Mouse (Mus musculus) kidney, adult 9 months (tissue): ENCODE data around the gene Ccdc73.
"Not testable (repeated sequence)": the region's sequence is repeated elsewhere in the genome, so short reads cannot be mapped to it uniquely, and the experiment has no call there.

ENCODE experiments used
- DNase-seq: peaks from one replicate; pipeline ENCODE4 v3.0.0; 2022

Gene Ccdc73

GRCm38 (mm10) chr2:104867282-104867855 is at the start of gene Ccdc73:
TSS of gene Ccdc73 (plus strand) at chr2:104867805.
- DNase-seq, result no peak

GRCm38 (mm10) chr2:104818763-104819162 is 48.8 kb upstream of the Ccdc73 start:
- not testable (repeated sequence) for DNase-seq

DNA sequence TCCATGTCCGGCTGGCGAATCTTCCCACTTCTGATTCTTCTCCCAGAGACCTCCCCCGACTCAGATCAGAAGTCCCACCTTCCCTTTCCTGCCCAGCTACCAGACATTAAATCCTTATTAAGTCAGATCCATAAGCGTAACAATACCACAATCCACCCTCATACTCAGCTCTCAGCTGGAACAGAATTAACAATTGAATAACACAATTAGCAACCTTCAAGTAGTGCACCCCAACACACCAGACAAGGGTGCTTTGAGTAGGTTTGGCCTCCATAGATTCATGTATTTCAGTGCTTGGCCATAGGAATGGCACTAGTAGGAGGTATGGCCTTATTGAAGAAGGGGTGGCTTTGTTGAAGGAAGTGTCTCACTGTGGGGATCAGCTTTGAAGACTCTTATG is 41.4 kb upstream of the Ccdc73 start:
- DNase-seq, result no peak

GRCm38 (mm10) chr2:104832486-104832885 is 35.1 kb upstream of the Ccdc73 start:
- no peak for DNase-seq

GRCm38 (mm10) chr2:104840974-104841373 is 26.6 kb upstream of the Ccdc73 start:
- DNase-seq, result no peak

DNA sequence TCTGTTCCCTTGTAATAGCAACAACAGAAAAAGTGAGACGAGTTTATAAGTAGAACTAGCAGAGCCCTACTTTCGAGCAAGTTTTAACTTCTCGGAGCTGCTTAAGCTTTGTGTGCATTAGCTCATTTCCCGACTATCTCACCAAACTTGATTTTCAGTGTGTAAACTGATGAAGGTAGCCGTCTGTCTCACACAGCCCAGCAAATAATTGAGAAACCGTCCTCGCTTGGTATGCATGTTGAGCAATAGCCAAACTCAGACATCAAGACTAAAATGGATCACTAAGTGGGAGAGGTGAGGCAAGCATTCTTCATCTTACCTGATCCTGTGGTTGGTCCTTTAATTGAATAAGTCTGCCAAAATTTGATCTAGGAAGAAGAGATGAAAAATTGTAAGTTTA is 25.9 kb upstream of the Ccdc73 start:
- no peak for DNase-seq

DNA sequence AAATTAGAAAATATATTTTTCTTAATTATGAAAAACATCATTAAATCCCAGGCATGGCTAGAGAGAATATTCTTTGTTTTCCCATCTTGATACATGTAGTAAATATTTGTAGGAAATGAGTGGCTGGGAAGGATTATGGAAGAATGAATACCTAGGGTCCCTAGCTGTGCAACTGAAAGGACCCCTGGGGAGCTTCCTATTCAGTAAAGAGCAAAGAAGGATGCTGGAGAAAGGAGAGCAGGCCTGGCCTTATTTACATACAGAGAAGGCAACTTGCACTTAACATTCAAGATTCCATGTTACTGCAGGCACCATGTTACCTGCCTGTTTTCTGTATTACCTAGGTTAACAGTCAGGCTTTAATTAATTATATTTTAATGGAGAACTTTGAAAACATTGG is 25.0 kb upstream of the Ccdc73 start:
- DNase-seq, result no peak

DNA sequence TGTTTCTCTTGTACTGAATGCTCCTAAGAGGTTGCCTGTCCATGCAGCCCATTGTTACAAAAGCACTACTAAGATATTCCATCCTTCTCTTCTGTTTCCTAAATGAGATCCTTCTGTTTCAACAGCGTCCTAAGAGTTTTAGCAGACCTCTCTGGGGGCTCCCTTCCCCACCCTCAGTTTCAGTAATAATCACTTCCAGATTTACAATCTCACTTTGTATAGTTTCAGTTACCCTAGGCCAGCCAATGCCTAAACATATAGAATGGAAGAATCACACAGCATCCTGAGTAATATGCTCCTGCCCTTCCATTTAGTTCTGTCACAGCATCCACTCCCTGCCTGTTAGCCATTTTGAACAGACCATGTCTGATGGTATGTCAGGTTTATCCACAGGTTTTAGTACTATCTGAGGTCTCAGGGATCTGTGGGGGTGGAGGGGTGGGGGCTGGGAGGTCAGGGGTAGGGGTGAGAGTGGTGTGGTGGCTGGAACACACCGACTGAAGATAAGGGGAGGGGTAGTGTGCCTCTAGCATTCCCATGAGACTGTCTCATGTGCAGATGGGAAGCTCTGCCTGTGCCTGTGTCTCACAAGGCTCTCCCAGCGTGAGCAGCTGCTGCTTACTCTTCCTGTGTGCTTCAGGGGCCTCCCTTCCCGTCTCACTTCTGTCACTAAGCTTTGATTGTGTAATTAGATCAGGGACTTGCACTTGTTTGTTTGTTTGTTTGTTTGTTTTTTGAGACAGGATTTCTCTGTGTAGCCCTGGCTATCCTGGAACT is 20.8 kb upstream of the Ccdc73 start:
- DNase-seq, result no peak

DNA sequence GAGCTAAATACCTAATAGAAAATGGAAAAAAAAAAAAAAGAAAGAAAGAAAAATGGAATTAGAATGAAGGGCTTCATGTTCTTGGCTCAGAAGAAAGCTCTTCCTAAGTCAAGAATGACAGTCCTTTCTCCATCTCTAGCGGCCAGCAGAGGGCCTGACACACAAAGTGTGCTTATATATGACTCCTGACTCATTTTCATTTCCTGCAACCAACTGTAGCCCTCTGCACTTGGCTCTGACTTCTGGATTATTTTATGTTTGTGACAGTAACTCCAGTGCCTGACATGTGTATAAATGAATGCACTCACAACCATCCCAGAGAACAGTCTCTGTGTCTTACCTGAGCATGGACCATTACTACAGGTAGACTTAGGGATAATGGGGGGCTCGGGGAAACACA is 20.0 kb upstream of the Ccdc73 start:
- peak; percentile 50 for DNase-seq

GRCm38 (mm10) chr2:104848235-104849161 is 19.1 kb upstream of the Ccdc73 start:
- peak; percentile 16 for DNase-seq

GRCm38 (mm10) chr2:104849276-104849990 is 18.2 kb upstream of the Ccdc73 start, which contains the start of gene Prrg4:
TSS of gene Prrg4 (minus strand) at chr2:104849876.
- DNase-seq, result peak; percentile 84

DNA sequence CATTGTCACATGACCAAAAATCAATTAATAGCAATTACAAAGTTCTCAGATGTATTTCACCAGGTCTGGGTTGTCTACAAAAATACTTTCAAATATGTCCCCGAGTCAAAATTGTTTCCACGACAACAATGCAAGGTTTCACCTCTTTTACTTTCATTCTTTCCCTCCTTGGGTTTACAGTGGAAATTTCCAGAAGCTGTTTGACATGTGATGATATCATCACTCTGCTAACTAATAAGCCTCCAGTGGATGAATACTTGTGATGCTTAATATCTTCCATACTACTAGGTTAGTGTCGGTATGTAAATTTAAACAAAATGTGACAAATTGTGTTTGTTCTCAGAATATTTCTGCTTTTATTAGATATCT is 17.6 kb upstream of the Ccdc73 start:
- DNase-seq, result no peak

DNA sequence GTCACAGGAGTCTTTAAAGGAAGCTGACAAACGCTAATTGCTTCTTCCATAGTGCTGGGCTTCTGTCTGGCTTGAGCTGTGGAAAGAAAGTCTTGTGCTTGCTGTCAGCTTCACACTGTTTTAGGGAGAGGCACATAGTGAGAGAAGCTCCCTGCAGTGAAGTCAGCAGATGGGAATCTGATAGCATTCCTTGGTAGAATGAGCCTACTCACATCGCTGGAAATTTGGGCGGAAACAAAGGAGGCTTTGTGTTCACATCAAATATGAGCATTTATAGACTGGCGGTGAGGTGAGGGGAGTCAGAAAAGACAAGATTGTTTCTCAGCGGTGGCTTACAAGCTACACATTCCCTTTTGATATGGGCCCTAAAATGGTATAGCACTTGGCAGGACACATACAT is 15.9 kb upstream of the Ccdc73 start:
- no peak for DNase-seq

- DNase-seq, result no peak
These were observed 15.1 kb upstream of the Ccdc73 start for GRCm38 (mm10) chr2:104852546-104852945.

DNA sequence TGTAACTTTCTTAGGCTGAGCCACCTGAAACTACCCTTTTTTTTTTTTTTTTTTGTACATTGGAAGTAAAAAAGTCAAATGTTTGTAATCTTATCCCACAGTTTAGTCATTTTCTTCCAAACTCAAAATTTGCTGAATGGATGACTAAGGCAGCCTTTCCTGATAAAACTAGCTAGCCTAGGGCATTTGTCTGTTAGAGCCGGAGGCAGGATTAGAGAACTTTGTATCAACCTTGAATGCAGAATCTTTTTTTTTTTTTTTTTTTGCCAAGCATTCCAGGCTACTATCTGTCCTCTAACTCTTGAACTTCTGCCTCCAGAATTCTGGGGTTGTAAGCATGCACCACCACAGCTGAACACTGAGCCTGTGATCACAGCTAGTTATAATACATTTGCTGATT is 12.8 kb upstream of the Ccdc73 start:
- DNase-seq, result no peak

GRCm38 (mm10) chr2:104855732-104856131 is 11.9 kb upstream of the Ccdc73 start:
- no peak for DNase-seq

DNA sequence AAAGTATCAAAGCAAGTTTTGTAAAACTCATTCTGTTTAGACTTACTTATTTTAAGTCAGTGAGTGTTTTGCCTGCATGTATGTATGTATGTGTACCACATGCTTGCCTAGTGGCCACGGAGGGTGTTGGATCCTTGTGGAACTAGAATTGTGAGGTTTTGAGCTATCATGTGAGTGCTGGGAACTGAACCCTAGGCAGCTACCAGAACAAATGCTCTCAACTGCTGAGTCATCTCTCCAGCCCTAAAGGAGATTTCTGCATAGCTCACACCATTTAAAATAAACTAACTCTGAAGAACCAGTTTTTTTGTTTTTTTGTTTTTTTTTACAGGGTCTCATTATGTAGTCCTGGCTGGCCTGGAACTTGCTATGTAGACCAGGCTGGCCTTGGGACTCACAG is 11.4 kb upstream of the Ccdc73 start:
- no peak for DNase-seq

GRCm38 (mm10) chr2:104858083-104858482 is 9.5 kb upstream of the Ccdc73 start:
- not testable (repeated sequence) for DNase-seq

GRCm38 (mm10) chr2:104859060-104859459 is 8.5 kb upstream of the Ccdc73 start:
- peak; percentile 68 for DNase-seq

DNA sequence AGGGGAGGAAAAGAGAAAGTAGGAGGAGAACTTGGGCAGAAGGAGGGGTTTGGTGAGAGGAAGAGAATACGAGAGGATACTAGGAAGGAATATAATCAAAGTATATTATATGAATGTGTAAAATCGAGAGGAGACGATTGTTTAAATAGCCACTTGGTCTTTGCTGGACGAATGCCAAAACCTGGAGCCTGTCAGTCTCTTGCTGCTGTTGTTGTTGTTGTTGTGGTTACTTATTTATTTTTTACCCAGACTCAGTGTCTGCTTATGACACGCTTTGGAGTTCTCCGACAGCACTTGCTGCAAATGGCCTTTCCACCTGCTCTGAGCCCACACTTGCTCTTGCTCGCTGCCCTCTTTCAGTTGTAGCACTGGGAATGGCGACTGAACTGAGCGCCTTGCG is 7.2 kb upstream of the Ccdc73 start:
- DNase-seq, result peak; percentile 73

DNA sequence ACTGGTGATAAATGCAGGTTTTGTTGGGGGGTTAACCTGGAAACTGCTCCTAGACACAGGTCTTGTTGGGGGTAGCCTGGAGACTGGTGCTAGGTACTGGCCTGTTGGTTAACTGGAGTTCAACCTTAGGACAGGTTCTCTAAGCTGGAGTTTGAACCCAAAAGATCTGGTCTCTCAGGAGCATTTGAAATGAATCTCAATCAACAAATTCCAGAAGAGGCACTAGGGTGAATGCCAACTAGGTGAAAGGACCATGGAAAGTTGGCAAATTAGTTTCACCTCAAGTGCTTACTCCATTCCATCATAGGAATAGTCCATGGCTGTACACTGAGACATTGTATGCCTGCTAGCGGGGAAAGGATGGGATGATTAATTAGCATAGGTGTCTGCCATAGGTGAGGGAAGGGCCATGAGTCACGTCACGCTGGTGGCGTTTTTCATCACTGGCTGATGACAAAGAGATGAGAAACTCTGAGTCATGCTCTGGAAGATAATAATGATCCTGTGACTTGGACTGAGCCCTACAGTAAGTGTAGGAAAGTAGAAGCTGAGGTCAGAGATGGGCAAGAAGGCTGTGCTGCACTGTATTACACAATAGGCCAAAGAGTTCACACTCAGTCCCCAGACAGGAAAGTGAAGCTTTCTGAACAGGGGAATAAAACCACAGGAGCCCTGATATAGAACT is 3.3 kb upstream of the Ccdc73 start:
- DNase-seq, result peak; percentile 92

GRCm38 (mm10) chr2:104869101-104869500 is 1.5 kb downstream of the Ccdc73 start:
- DNase-seq, result peak; percentile 70
